Mouse (Mus musculus): Measurements from ENCODE around the gene Speg. TPM values are rescaled to one million over a fixed set of nuclear protein-coding genes. Genes with fewer than 3 reads are reported as not detected.

Gene Speg
- polyA plus RNA-seq, 1 experiment from 2014 or later, result 15.6 TPM

DNA sequence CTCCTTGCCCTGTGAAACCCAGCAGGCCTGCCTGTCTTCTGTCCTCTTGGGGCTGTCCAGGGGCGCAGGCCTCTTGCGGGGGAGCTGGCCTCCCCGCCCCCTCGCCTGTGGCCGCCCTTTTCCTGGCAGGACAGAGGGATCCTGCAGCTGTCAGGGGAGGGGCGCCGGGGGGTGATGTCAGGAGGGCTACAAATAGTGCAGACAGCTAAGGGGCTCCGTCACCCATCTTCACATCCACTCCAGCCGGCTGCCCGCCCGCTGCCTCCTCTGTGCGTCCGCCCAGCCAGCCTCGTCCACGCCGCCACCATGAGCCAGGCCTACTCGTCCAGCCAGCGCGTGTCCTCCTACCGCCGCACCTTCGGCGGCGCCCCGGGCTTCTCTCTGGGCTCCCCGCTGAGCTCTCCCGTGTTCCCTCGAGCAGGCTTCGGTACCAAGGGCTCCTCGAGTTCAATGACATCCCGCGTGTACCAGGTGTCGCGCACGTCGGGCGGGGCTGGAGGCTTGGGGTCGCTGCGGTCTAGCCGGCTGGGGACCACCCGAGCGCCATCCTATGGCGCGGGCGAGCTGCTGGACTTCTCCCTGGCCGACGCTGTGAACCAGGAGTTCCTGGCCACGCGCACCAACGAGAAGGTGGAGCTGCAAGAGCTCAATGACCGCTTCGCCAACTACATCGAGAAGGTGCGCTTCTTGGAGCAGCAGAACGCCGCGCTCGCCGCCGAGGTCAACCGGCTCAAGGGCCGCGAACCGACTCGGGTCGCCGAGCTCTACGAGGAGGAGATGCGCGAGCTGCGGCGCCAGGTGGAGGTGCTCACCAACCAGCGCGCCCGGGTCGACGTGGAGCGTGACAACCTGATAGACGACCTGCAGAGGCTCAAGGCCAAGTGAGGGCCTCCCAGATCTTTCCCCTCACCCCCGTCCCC lies 14.7 kb upstream of the Speg start, which contains the start of gene Des:
Gene Des (plus strand): TSS at position 218 of the 920 bp plus-strand sequence.
- Histone ChIP-seq H3K27ac (replicated peaks; ENCODE audit: low read depth, low read length) (no peak within 1 kb of the TSS), H3K4me1 (ENCODE audit: control insufficient read depth, insufficient read depth, low read length) (0 out of 2 replicates have a peak, but pooled peaks cover 3% of the 10 kb centered on the region), H3K36me3 (ENCODE audit: control insufficient read depth, insufficient read depth, low read length) (no peaks in the 10 kb centered on the region), H3K4me3 (replicated peaks; ENCODE audit: low read depth, low read length) (peak within 1 kb of the TSS; percentile 18), H3K4me2 (ENCODE audit: low read length) (peak within 1 kb of the TSS; percentile 50), H3K9ac (replicated peaks; ENCODE audit: low read length) (peak within 1 kb of the TSS; percentile 12; the same call in 1 of the 2 replicates), H3K9me3 (ENCODE audit: control insufficient read depth, low read length) (no peaks in the 10 kb centered on the region), H3K27me3 (ENCODE audit: control insufficient read depth, insufficient read depth, low read length) (peaks cover 29% of the 10 kb centered on the region)
- DNase-seq (no peak), ATAC-seq (ENCODE audit: low FRiP score, low TSS enrichment) (no peak)
- 2% methylated on average over 80 of the region's 80 CpGs for WGBS

DNA sequence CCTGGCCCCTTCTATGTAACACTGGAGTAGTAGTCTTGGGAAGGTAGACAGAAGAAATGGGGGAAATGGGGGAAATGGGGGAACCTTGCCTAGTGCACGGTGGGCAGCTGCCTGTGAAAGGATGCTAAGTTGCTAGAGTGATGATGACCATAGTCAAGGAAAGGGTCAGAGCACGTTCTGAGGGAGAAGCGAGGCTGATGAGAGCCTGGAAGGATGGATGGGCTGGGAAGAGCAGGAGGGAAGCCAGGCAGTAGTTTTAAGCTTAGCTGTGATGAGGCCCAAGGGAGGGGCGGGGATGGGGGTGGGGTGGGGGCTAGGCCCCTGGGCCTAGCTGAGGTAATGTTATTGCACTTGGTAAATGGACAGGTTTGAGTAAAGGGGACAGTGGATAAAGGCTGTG lies 14.0 kb upstream of the Speg start:
- Histone ChIP-seq H3K27me3 (ENCODE audit: control insufficient read depth, insufficient read depth, low read length) (peaks cover 29% of the 10 kb centered on the region), H3K4me1 (ENCODE audit: control insufficient read depth, insufficient read depth, low read length) (0 out of 2 replicates have a peak, but pooled peaks cover 3% of the 10 kb centered on the region), H3K36me3 (ENCODE audit: control insufficient read depth, insufficient read depth, low read length) (no peaks in the 10 kb centered on the region), H3K4me2 (ENCODE audit: low read length) (no peak overlapping the region), H3K9ac (replicated peaks; ENCODE audit: low read length) (no peak overlapping the region), H3K9me3 (ENCODE audit: control insufficient read depth, low read length) (no peaks in the 10 kb centered on the region), H3K4me3 (replicated peaks; ENCODE audit: low read depth, low read length) (no peak overlapping the region; the same call in 1 of the 2 replicates), H3K27ac (replicated peaks; ENCODE audit: low read depth, low read length) (no peak overlapping the region)
- DNase-seq, result no peak
- no peak for ATAC-seq (ENCODE audit: low FRiP score, low TSS enrichment)
- 36% methylated on average over 4 of the region's 4 CpGs for WGBS

DNA sequence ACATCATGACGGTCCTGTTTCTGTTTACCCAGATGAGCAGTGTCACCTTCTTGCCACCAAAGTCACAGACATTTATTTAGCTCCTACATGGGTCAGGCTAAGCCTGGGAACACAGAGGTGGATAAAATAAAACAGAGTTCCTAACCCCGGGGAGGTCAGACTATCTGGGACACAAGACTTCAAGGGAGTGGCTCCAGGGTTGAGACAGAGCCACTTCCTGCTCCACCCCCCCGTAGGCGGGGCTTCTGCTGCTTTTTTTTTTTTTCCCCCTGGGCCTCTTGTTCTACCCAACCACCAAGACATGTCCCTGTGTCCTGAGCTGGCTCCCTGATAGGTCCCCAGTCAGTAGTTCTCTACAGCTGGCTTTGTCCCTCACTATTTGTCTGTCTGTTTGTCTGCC lies 13.3 kb upstream of the Speg start:
- Histone ChIP-seq H3K36me3 (ENCODE audit: control insufficient read depth, insufficient read depth, low read length) (no peaks in the 10 kb centered on the region), H3K9me3 (ENCODE audit: control insufficient read depth, low read length) (no peaks in the 10 kb centered on the region), H3K4me1 (ENCODE audit: control insufficient read depth, insufficient read depth, low read length) (0 out of 2 replicates have a peak, but pooled peaks cover 3% of the 10 kb centered on the region), H3K9ac (replicated peaks; ENCODE audit: low read length) (no peak overlapping the region), H3K4me2 (ENCODE audit: low read length) (no peak overlapping the region), H3K27ac (replicated peaks; ENCODE audit: low read depth, low read length) (no peak overlapping the region), H3K27me3 (ENCODE audit: control insufficient read depth, insufficient read depth, low read length) (peaks cover 29% of the 10 kb centered on the region), H3K4me3 (replicated peaks; ENCODE audit: low read depth, low read length) (no peak overlapping the region)
- 53% methylated on average over 4 of the region's 4 CpGs for WGBS
- DNase-seq (no peak), ATAC-seq (ENCODE audit: low FRiP score, low TSS enrichment) (no peak)

DNA sequence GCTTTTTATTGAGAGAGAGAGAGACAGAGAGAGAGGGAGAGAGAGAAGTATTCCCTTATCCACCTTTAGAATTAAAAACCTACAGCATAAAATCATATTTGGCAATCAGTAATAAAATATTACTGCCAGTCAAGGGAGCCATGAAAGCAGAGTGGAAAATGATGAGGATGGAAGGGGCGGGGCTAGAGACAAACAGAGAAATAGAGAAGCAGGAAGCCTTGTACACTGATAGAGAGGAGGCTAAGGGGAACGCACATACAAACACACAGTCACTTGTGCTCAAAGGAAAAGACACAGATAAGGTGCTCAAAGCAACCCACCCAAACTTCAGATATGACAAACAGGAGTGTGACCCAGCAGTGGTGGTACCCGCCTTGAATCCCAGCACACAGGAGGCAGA lies 11.2 kb upstream of the Speg start:
- Histone ChIP-seq H3K36me3 (ENCODE audit: control insufficient read depth, insufficient read depth, low read length) (no peaks in the 10 kb centered on the region), H3K27me3 (ENCODE audit: control insufficient read depth, insufficient read depth, low read length) (peaks cover 27% of the 10 kb centered on the region), H3K9ac (replicated peaks; ENCODE audit: low read length) (no peak overlapping the region), H3K4me3 (replicated peaks; ENCODE audit: low read depth, low read length) (no peak overlapping the region), H3K9me3 (ENCODE audit: control insufficient read depth, low read length) (no peaks in the 10 kb centered on the region), H3K4me1 (ENCODE audit: control insufficient read depth, insufficient read depth, low read length) (0 out of 2 replicates have a peak, but pooled peaks cover 3% of the 10 kb centered on the region), H3K27ac (replicated peaks; ENCODE audit: low read depth, low read length) (no peak overlapping the region), H3K4me2 (ENCODE audit: low read length) (no peak overlapping the region)
- WGBS, result 91% methylated on average over 3 of the region's 3 CpGs
- ATAC-seq (ENCODE audit: low FRiP score, low TSS enrichment) (no peak), DNase-seq (no peak)

DNA sequence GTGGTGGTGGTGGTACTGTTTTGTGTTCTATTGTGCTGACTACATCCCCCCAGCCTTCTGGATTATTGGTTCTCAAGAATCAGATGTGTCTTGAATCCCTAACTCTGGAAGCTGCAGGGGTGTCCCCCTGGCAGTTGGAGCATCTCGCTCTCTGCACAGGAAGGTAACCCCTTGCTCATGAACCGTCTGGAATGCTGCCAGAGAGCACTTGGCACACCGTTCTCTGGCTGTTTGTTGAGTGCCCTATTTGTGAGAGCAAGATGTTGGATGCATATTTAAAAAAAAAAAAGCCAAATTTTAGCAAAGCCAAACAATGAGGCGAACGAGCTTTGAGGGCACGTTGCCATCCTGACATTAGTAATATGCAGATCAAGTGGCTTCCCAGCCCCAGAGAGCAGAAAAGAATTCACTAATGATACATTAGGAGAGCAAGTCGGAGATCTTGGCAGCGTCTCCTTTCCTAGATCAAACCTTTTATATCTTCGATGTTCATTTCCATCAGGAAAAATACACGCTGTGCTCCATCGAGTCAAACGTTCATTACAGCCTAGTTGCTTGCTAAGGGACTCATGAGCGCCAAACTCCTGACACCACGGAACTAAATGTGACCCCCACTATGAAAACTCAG lies 9.5 kb upstream of the Speg start:
- Histone ChIP-seq H3K9me3 (ENCODE audit: control insufficient read depth, low read length) (no peaks in the 10 kb centered on the region), H3K4me2 (ENCODE audit: low read length) (no peak overlapping the region), H3K9ac (replicated peaks; ENCODE audit: low read length) (no peak overlapping the region), H3K27me3 (ENCODE audit: control insufficient read depth, insufficient read depth, low read length) (peaks cover 10% of the 10 kb centered on the region), H3K4me1 (ENCODE audit: control insufficient read depth, insufficient read depth, low read length) (0 out of 2 replicates have a peak, but pooled peaks cover 2% of the 10 kb centered on the region), H3K27ac (replicated peaks; ENCODE audit: low read depth, low read length) (no peak overlapping the region), H3K36me3 (ENCODE audit: control insufficient read depth, insufficient read depth, low read length) (no peaks in the 10 kb centered on the region), H3K4me3 (replicated peaks; ENCODE audit: low read depth, low read length) (no peak overlapping the region)
- no peak for ATAC-seq (ENCODE audit: low FRiP score, low TSS enrichment)
- WGBS, result 74% methylated on average over 14 of the region's 14 CpGs
- no peak for DNase-seq

DNA sequence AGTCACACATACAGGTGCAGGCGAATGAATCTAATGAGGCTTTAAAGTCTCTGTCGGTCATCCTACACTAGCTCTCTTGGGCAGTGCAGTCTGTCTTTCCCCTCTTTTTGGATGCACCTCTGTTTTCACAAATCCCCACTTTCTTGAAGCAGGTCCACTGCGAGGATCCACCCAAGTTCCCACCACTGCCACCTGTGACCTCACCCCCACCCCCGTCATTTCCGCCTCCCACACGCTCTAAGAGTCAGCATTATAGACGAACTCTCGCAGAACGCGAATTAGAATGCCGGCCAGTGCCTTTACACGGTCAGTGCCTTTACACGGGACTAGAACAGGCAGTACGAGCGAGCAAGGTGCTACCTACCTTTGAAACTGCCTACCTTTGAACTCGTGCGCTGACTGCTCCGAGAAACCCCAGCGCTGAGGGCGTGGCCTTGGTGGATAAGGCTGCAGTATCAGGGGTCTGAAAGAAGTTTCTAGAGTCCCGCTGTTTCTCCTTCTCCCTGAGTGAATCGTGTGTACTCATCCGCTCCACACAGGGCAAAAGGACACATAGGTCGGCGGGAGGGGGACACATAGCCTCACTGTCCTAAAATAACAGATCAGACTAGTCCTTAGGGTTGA lies 5.6 kb upstream of the Speg start:
- WGBS, result 49% methylated on average over 25 of the region's 25 CpGs
- H3K4me3 ChIP-seq (replicated peaks; ENCODE audit: low read depth, low read length), result no peak overlapping the region
- H3K4me1 ChIP-seq (ENCODE audit: control insufficient read depth, insufficient read depth, low read length), result peaks cover 12% of the 10 kb centered on the region; the same call in 1 of the 2 replicates
- no peaks in the 10 kb centered on the region for H3K9me3 ChIP-seq (ENCODE audit: control insufficient read depth, low read length)
- ATAC-seq (ENCODE audit: low FRiP score, low TSS enrichment) (no peak), DNase-seq (no peak)
- no peak overlapping the region for H3K9ac ChIP-seq (replicated peaks; ENCODE audit: low read length)
- no peaks in the 10 kb centered on the region for H3K36me3 ChIP-seq (ENCODE audit: control insufficient read depth, insufficient read depth, low read length)
- no peak overlapping the region for H3K4me2 ChIP-seq (ENCODE audit: low read length)
- no peak overlapping the region for H3K27ac ChIP-seq (replicated peaks; ENCODE audit: low read depth, low read length)
- no peaks in the 10 kb centered on the region for H3K27me3 ChIP-seq (ENCODE audit: control insufficient read depth, insufficient read depth, low read length)

DNA sequence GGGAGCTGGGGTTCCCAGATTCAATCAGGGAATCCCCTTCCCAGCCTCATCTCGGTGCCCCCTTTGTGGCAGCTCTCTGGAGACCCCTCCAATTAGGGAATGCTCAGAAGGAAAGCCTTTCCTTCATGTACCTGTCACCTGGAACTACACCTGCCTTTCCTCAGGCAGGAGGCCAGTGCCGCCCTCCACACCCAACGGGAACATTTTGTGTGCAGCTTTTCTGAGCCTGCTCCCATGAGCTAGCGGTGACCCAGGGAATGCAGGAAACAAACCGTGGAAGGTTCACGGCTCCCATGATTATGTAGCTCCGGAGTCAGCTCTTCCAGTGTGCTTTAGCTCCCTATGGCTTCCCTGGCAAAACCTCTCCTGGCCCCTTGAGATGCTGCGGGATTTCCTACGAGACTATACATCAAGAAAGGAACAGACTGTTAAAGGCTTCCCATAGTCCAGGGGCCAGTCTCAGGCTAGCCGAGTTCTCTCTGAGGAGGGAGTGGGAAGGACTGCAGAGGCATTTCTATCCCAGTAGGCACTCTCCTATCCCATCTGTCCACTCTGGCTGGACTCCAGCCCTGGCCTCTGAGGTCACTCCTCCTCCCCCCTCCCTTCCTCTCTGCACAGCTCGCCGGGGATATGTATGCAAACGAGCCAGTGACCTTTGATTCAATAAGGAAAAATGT lies 5.0 kb upstream of the Speg start:
- Histone ChIP-seq H3K4me2 (ENCODE audit: low read length) (no peak overlapping the region), H3K9me3 (ENCODE audit: control insufficient read depth, low read length) (no peaks in the 10 kb centered on the region), H3K36me3 (ENCODE audit: control insufficient read depth, insufficient read depth, low read length) (no peaks in the 10 kb centered on the region), H3K9ac (replicated peaks; ENCODE audit: low read length) (no peak overlapping the region), H3K4me1 (ENCODE audit: control insufficient read depth, insufficient read depth, low read length) (peaks cover 18% of the 10 kb centered on the region; the same call in 1 of the 2 replicates), H3K4me3 (replicated peaks; ENCODE audit: low read depth, low read length) (no peak overlapping the region), H3K27ac (replicated peaks; ENCODE audit: low read depth, low read length) (no peak overlapping the region), H3K27me3 (ENCODE audit: control insufficient read depth, insufficient read depth, low read length) (no peaks in the 10 kb centered on the region)
- DNase-seq (no peak), ATAC-seq (ENCODE audit: low FRiP score, low TSS enrichment) (no peak)
- 54% methylated on average over 13 of the region's 13 CpGs for WGBS

All from midbrain, embryonic 14.5 days (tissue).